Mouse (Mus musculus) lung, postnatal 0 days (tissue): ENCODE data around the gene Suv39h1. TPM values are rescaled to one million over a fixed set of nuclear protein-coding genes. Genes with fewer than 3 reads are reported as not detected.
"Not testable (repeated sequence)": the region's sequence is repeated elsewhere in the genome, so short reads cannot be mapped to it uniquely, and the experiment has no call there.

Experiments used
- ATAC-seq: fragments of 200-750 bp; cut with Nextera tagmentation; 2 replicates; pipeline ENCODE4 v1.8.0; 2017; ENCODE audit warnings: moderate library complexity
- DNase-seq: peaks from one replicate; pipeline ENCODE4 v3.0.0-alpha.2; 2016; ENCODE audit warnings: low spot score
- H3K27ac ChIP-seq: fragments of 300-500 bp; sonication (generic); 2 replicates; pipeline ENCODE4 v1.5.1; 2014; ENCODE audit warnings: antibody characterized with exemption, mild to moderate bottlenecking, low read length, mixed read lengths
- H3K27me3 ChIP-seq: fragments of 300-500 bp; sonication (generic); replicated peaks from 2 replicates; pipeline ENCODE4 v1.6.1; 2014; ENCODE audit warnings: low read length, mixed read lengths; ENCODE audit not compliant: insufficient read depth
- H3K36me3 ChIP-seq: fragments of 300-500 bp; sonication (generic); 2 replicates; pipeline ENCODE4 v1.6.1; 2014; ENCODE audit warnings: low read length, mixed read lengths; ENCODE audit not compliant: insufficient read depth
- H3K4me1 ChIP-seq: fragments of 300-500 bp; sonication (generic); 2 replicates; pipeline ENCODE4 v1.6.1; 2014; ENCODE audit warnings: antibody characterized with exemption, low read depth, low read length, mixed read lengths; ENCODE audit not compliant: insufficient read depth
- H3K4me2 ChIP-seq: fragments of 300-500 bp; sonication (generic); replicated peaks from 2 replicates; pipeline ENCODE4 v1.6.1; 2014; ENCODE audit warnings: low read depth, mild to moderate bottlenecking, low read length, moderate library complexity, mixed read lengths
- H3K4me3 ChIP-seq: fragments of 300-500 bp; sonication (generic); 2 replicates; pipeline ENCODE4 v1.5.1; 2014; ENCODE audit warnings: low read depth, low read length
- H3K9ac ChIP-seq: fragments of 300-500 bp; sonication (generic); replicated peaks from 2 replicates; pipeline ENCODE4 v1.6.1; 2014; ENCODE audit warnings: low read depth, mild to moderate bottlenecking
- H3K9me3 ChIP-seq: fragments of 300-500 bp; sonication (generic); 2 replicates; pipeline ENCODE4 v1.6.1; 2016; ENCODE audit warnings: low read length, mixed read lengths
- CTCF ChIP-seq: IDR thresholded peaks from 2 replicates; pipeline ENCODE4 v1.5.1; 2016; ENCODE audit warnings: antibody characterized with exemption, mild to moderate bottlenecking
- EP300 ChIP-seq: IDR thresholded peaks from 2 replicates; pipeline ENCODE4 v1.6.1; 2016; ENCODE audit warnings: antibody characterized with exemption, mild to moderate bottlenecking, control low read depth
- WGBS: fragments of 180-500 bp; shearing (Covaris S2); extraction: QIAGEN DNeasy Blood & Tissue Kit; methylation state at CpG from one replicate; pipeline ENCODE4 v1.1.7; 2014; 5-methylcytosine and 5-hydroxymethylcytosine counted together
- polyA plus RNA-seq: library from polyadenylated mRNA; unstranded; fragments of >200 nt; fragmentation: Nextera tagmentation; extraction: Ambion mirVana; gene quantifications from 2 replicates; pipeline ENCODE4 v1.2.1, GENCODE M21; 2015

The Suv39h1 gene
- polyA plus RNA-seq, 1 experiment from 2014 or later: 13.2 TPM

GRCm38 (mm10) chrX:8101017-8101416 is 26.5 kb upstream of the Suv39h1 start:
- Histone ChIP-seq H3K27me3 (no peaks in the 10 kb centered on the region), H3K36me3 (no peaks in the 10 kb centered on the region), H3K4me1 (no peaks in the 10 kb centered on the region), H3K4me3 (no peak overlapping the region), H3K4me2 (no peak overlapping the region), H3K27ac (no peak overlapping the region), H3K9ac (no peak overlapping the region), H3K9me3 (no peaks in the 10 kb centered on the region)
- ATAC-seq (no peak), DNase-seq (no peak)
- WGBS: 24% methylated on average over 3 of the region's 3 CpGs
- TF ChIP-seq EP300 (no peak), CTCF (peak; percentile 41)

GRCm38 (mm10) chrX:8099435-8099834 is 24.9 kb upstream of the Suv39h1 start:
- WGBS: 58% methylated on average over 4 of the region's 4 CpGs
- Histone ChIP-seq H3K36me3 (no peaks in the 10 kb centered on the region), H3K27me3 (no peaks in the 10 kb centered on the region), H3K4me3 (no peak overlapping the region), H3K9ac (no peak overlapping the region), H3K27ac (no peak overlapping the region), H3K4me1 (no peaks in the 10 kb centered on the region), H3K4me2 (no peak overlapping the region), H3K9me3 (no peaks in the 10 kb centered on the region)
- TF ChIP-seq CTCF (no peak), EP300 (no peak)
- no peak for DNase-seq
- ATAC-seq: no peak

- no peak overlapping the region; the same call in 1 of the 2 replicates for H3K4me2 ChIP-seq
- no peaks in the 10 kb centered on the region for H3K36me3 ChIP-seq
- ATAC-seq (peak; percentile 98), DNase-seq (peak; percentile 98)
- no peaks in the 10 kb centered on the region for H3K9me3 ChIP-seq
- H3K4me1 ChIP-seq: no peaks in the 10 kb centered on the region
- TF ChIP-seq EP300 (0 out of 2 replicates have a peak, but pooled peaks have one; percentile 11), CTCF (no peak)
- H3K27me3 ChIP-seq: no peaks in the 10 kb centered on the region
- H3K27ac ChIP-seq: 0 out of 2 replicates have a peak overlapping the region, but pooled peaks have one; percentile 39
- H3K4me3 ChIP-seq: no peak overlapping the region
- 12% methylated on average over 15 of the region's 19 CpGs for WGBS
- H3K9ac ChIP-seq: no peak overlapping the region
These were observed 22.3 kb upstream of the Suv39h1 start for GRCm38 (mm10) chrX:8096787-8097242.

- not testable (repeated sequence) for H3K27me3 ChIP-seq, DNase-seq, H3K4me1 ChIP-seq, H3K9me3 ChIP-seq, H3K9ac ChIP-seq, H3K36me3 ChIP-seq, H3K27ac ChIP-seq, H3K4me3 ChIP-seq
- 17% methylated on average over 19 of the region's 48 CpGs for WGBS
- H3K4me2 ChIP-seq: peak overlapping the region; percentile 17; the same call in 1 of the 2 replicates
- ATAC-seq: peak; percentile 93
These were observed 21.7 kb upstream of the Suv39h1 start for GRCm38 (mm10) chrX:8096068-8096786.

GRCm38 (mm10) chrX:8095546-8095945 is 21.0 kb upstream of the Suv39h1 start:
- no peak for TF ChIP-seq EP300
- no peak for TF ChIP-seq CTCF
- Histone ChIP-seq H3K9ac (no peak overlapping the region), H3K4me2 (peak overlapping the region; percentile 17; the same call in 1 of the 2 replicates), H3K4me1 (no peaks in the 10 kb centered on the region), H3K4me3 (no peak overlapping the region), H3K27ac (no peak overlapping the region), H3K36me3 (no peaks in the 10 kb centered on the region), H3K9me3 (no peaks in the 10 kb centered on the region), H3K27me3 (no peaks in the 10 kb centered on the region)
- DNase-seq (no peak), ATAC-seq (no peak)
- WGBS: 70% methylated on average over 10 of the region's 10 CpGs

- WGBS: 77% methylated on average over 3 of the region's 5 CpGs
- not testable (repeated sequence) for H3K4me3 ChIP-seq
These were observed 16.4 kb upstream of the Suv39h1 start for GRCm38 (mm10) chrX:8090954-8091347.

More at GRCm38 (mm10) chrX:8090954-8091347, 16.4 kb upstream of the Suv39h1 start:
- H3K27me3 ChIP-seq, H3K36me3 ChIP-seq, H3K27ac ChIP-seq, ATAC-seq, H3K9ac ChIP-seq, H3K4me2 ChIP-seq, H3K9me3 ChIP-seq, DNase-seq, H3K4me1 ChIP-seq: not testable (repeated sequence)
